Mouse (Mus musculus): ENCODE data around the gene Arap1. TPM values are rescaled to one million over a fixed set of nuclear protein-coding genes. Genes with fewer than 3 reads are reported as not detected.

Gene Arap1
- total and polyA plus RNA-seq, 2 experiments from 2014 or later = 10.5 to 14.3 TPM

DNA sequence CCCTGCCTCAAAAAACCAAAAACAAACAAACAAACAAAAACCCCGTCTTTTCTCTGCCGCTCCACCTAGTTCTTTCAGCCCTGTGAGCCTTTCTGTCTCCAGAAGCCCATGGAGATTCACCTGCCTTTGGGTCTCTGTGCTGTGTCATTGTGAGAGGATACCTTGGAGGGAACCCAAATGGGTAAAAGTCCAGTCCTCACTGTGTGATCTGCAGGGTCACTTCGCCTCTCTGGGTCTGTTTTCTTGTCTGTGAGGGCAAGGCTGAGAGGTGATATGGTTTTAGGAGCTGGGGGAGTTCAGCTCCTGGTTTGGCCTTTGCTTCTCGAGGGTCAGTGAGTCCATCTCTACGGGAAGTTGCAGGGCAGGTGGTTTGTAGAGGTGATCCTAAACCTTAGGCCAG, 21.9 kb upstream of the Arap1 start:
- WGBS = 81% methylated on average over 5 of the region's 5 CpGs
- DNase-seq (no peak), ATAC-seq (no peak)
- Histone ChIP-seq H3K4me1 (ENCODE audit: insufficient read depth) (0 out of 2 replicates have a peak, but pooled peaks cover 8% of the 10 kb centered on the region), H3K36me3 (ENCODE audit: insufficient read depth) (no peaks in the 10 kb centered on the region), H3K27ac (ENCODE audit: low read depth, low read length) (no peak overlapping the region), H3K9me3 (ENCODE audit: low read length) (no peaks in the 10 kb centered on the region), H3K4me2 (ENCODE audit: low read depth) (no peak overlapping the region), H3K4me3 (ENCODE audit: low read depth, low read length) (no peak overlapping the region), H3K9ac (no peak overlapping the region), H3K27me3 (ENCODE audit: insufficient read depth, low read length) (0 out of 2 replicates have a peak, but pooled peaks cover 4% of the 10 kb centered on the region)
- TF ChIP-seq CTCF (IDR thresholded peaks at IDR 0.05; ENCODE audit: low read depth) = no peak

DNA sequence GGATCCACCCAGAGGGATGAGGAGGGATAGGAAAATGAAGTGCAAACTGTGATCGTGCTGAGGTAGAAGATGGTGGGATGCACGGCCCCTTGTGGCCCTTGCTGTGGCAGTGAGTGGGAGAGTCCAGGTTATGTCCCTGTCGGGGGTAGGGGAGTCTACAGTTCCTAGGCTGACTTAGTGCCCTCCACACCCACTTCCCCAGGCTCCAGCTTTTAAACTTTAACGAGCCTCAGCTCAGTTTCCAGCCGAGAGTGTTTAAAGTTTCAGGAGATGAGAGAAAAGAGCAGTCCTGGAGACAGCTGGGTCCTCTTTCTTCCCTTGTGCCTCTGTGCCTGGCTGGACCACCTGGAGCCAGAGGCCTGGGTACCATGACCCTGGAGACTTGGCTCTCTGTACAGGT, 20.6 kb upstream of the Arap1 start:
- H3K4me3 ChIP-seq (ENCODE audit: low read depth, low read length) = no peak overlapping the region
- no peak overlapping the region for H3K9ac ChIP-seq
- no peak for TF ChIP-seq CTCF (IDR thresholded peaks at IDR 0.05; ENCODE audit: low read depth)
- H3K36me3 ChIP-seq (ENCODE audit: insufficient read depth) = no peaks in the 10 kb centered on the region
- H3K9me3 ChIP-seq (ENCODE audit: low read length) = no peaks in the 10 kb centered on the region
- no peak for DNase-seq
- H3K4me1 ChIP-seq (ENCODE audit: insufficient read depth) = 0 out of 2 replicates have a peak, but pooled peaks cover 8% of the 10 kb centered on the region
- H3K27ac ChIP-seq (ENCODE audit: low read depth, low read length) = no peak overlapping the region
- H3K27me3 ChIP-seq (ENCODE audit: insufficient read depth, low read length) = no peaks in the 10 kb centered on the region
- no peak overlapping the region for H3K4me2 ChIP-seq (ENCODE audit: low read depth)
- ATAC-seq = no peak
- WGBS = 51% methylated on average over 5 of the region's 5 CpGs

DNA sequence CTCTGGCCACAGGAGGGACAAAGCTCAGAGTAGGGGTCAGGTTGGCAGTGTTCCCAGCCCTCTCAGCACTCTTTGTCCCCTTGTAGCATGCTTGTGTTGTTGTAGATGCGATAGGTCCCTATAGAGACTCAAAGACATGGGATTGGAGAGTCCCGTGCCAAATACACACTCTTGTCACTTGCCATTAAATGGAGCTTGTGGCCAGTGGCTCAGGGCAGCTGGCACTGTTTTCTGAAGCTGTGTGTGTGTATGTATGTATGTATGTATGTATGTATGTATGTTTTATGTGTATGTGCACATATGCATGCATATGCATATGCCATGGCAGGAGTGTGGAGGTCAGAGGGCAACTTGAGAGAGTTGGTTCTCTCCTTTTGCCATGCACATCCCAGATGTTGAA, 20.1 kb upstream of the Arap1 start:
- Histone ChIP-seq H3K27me3 (ENCODE audit: insufficient read depth, low read length) (no peaks in the 10 kb centered on the region), H3K4me3 (ENCODE audit: low read depth, low read length) (no peak overlapping the region), H3K9me3 (ENCODE audit: low read length) (no peaks in the 10 kb centered on the region), H3K4me2 (ENCODE audit: low read depth) (no peak overlapping the region), H3K9ac (no peak overlapping the region), H3K27ac (ENCODE audit: low read depth, low read length) (no peak overlapping the region), H3K4me1 (ENCODE audit: insufficient read depth) (0 out of 2 replicates have a peak, but pooled peaks cover 8% of the 10 kb centered on the region), H3K36me3 (ENCODE audit: insufficient read depth) (no peaks in the 10 kb centered on the region)
- WGBS = 74% methylated on average over 2 of the region's 2 CpGs
- DNase-seq (no peak), ATAC-seq (no peak)
- no peak for TF ChIP-seq CTCF (IDR thresholded peaks at IDR 0.05; ENCODE audit: low read depth)

DNA sequence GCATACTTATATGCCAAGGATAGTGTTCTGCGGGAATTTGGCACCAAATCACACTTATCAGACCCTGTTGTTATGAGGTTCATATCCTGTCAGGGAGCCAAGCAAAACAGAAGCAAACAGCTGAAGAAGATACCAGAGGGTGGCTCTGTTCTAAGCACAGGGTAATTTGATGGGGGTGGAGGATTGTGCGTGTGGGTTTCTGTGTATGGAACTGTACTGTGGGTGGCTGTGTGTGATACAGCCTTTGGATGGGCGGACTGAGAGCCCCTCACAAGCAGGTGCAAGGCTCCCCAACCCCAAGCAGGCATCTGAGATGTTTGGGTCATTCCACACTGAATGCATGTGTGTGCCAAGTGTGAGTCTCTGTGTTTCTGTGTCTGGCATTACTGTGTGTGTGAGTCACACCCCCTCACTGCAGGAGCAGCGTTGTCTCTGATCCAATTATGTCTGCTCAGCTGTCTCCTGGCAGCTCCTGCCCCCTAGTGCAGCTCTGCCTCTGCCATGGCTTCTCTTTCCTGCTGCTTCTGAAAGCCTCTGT, 19.2 kb upstream of the Arap1 start:
- ATAC-seq (peak; percentile 86), DNase-seq (peak; percentile 62)
- H3K4me3 ChIP-seq (ENCODE audit: low read depth, low read length) = no peak overlapping the region
- no peak overlapping the region for H3K9ac ChIP-seq
- H3K27ac ChIP-seq (ENCODE audit: low read depth, low read length) = no peak overlapping the region; the same call in 1 of the 2 replicates
- no peak overlapping the region for H3K4me2 ChIP-seq (ENCODE audit: low read depth)
- 46% methylated on average over 4 of the region's 4 CpGs for WGBS
- peak; percentile 36 for TF ChIP-seq CTCF (IDR thresholded peaks at IDR 0.05; ENCODE audit: low read depth)
- H3K9me3 ChIP-seq (ENCODE audit: low read length) = no peaks in the 10 kb centered on the region
- no peaks in the 10 kb centered on the region for H3K36me3 ChIP-seq (ENCODE audit: insufficient read depth)
- 0 out of 2 replicates have a peak, but pooled peaks cover 8% of the 10 kb centered on the region for H3K4me1 ChIP-seq (ENCODE audit: insufficient read depth)
- H3K27me3 ChIP-seq (ENCODE audit: insufficient read depth, low read length) = no peaks in the 10 kb centered on the region

DNA sequence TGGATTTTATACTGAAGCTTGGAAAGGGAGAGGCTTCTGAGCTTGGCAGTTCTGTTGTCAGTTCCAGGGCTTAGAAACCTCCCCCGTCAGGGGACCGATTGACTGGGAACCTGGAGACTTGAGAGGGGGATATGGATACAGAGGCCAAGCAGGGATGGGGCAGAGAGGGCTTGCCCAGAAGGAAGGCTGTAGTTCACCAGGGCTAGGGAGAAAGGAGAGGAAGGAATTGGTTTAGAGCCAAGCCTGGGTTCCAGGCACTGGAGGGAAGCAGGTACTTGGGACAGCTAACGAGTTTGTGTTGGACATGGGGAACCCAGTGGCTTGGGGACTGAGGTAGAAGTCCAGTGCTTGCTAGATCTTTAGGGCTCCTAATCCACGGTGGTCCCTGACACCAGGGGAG, 18.3 kb upstream of the Arap1 start:
- H3K9ac ChIP-seq = no peak overlapping the region
- WGBS = 64% methylated on average over 4 of the region's 4 CpGs
- no peak overlapping the region for H3K4me3 ChIP-seq (ENCODE audit: low read depth, low read length)
- ATAC-seq (no peak), DNase-seq (no peak)
- H3K4me2 ChIP-seq (ENCODE audit: low read depth) = no peak overlapping the region
- H3K27ac ChIP-seq (ENCODE audit: low read depth, low read length) = no peak overlapping the region
- no peaks in the 10 kb centered on the region for H3K36me3 ChIP-seq (ENCODE audit: insufficient read depth)
- H3K9me3 ChIP-seq (ENCODE audit: low read length) = no peaks in the 10 kb centered on the region
- no peaks in the 10 kb centered on the region for H3K27me3 ChIP-seq (ENCODE audit: insufficient read depth, low read length)
- 0 out of 2 replicates have a peak, but pooled peaks cover 8% of the 10 kb centered on the region for H3K4me1 ChIP-seq (ENCODE audit: insufficient read depth)
- TF ChIP-seq CTCF (IDR thresholded peaks at IDR 0.05; ENCODE audit: low read depth) = no peak

DNA sequence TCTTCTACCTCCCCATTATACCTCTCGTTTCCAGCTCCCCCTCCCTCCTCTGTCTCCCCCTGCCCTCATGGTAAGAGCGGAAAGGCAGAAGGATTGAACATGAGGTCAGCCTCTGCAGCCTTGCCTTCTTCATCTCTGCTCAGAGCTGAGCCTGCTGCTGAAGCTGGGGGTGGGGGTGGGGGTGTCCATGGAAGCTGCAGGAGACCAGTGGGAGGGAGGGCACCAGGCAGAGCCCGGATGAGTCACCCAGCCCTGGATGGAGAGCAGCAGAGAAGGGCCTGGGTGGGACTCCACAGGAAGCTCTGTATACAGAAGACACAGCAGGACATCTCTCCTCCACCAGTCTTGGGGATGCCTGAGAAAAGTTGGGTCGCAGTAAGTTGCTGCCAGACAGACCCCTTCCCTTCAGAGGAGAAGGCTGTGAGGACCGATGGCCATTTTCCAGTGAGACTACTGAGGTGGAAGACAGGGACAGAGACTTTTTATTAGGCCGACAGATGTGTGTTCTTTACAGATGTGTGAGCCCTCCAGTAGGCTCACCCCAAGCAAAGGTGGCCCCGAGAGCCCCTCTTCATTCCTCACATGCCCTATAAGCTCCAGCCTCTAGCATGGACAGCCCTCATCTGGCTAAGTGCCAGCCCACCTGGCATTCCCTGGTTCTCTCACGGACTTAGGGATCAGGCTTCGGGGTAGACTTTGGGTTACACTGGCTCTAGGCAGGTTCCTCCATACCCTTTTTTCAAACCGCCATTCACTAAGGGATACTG, 17.6 kb upstream of the Arap1 start:
- Histone ChIP-seq H3K4me1 (ENCODE audit: insufficient read depth) (0 out of 2 replicates have a peak, but pooled peaks cover 8% of the 10 kb centered on the region), H3K27ac (ENCODE audit: low read depth, low read length) (no peak overlapping the region), H3K27me3 (ENCODE audit: insufficient read depth, low read length) (no peaks in the 10 kb centered on the region), H3K36me3 (ENCODE audit: insufficient read depth) (no peaks in the 10 kb centered on the region), H3K4me3 (ENCODE audit: low read depth, low read length) (no peak overlapping the region), H3K9ac (no peak overlapping the region), H3K4me2 (ENCODE audit: low read depth) (no peak overlapping the region), H3K9me3 (ENCODE audit: low read length) (no peaks in the 10 kb centered on the region)
- DNase-seq = no peak
- WGBS = 69% methylated on average over 10 of the region's 10 CpGs
- TF ChIP-seq CTCF (IDR thresholded peaks at IDR 0.05; ENCODE audit: low read depth) = no peak
- no peak for ATAC-seq

DNA sequence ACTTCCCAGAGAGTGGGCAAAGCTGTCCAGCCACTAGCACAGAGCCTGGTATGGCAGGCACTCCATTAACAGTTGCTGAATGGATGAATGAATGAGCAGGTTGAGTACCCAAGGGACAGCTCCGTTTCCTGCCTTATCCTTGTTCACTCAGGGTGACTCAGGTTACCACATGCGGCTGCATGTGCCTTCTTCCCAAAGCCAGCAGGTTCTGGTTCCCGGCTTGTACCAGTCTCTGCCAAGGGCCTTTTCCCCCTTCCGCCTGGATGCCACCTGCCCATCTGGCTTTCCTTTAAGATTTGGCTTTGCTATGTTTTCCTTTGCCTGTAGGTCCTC, 17.1 kb upstream of the Arap1 start:
- Histone ChIP-seq H3K27me3 (ENCODE audit: insufficient read depth, low read length) (no peaks in the 10 kb centered on the region), H3K9ac (no peak overlapping the region), H3K4me2 (ENCODE audit: low read depth) (no peak overlapping the region), H3K4me3 (ENCODE audit: low read depth, low read length) (no peak overlapping the region), H3K9me3 (ENCODE audit: low read length) (no peaks in the 10 kb centered on the region), H3K36me3 (ENCODE audit: insufficient read depth) (no peaks in the 10 kb centered on the region), H3K4me1 (ENCODE audit: insufficient read depth) (0 out of 2 replicates have a peak, but pooled peaks cover 8% of the 10 kb centered on the region), H3K27ac (ENCODE audit: low read depth, low read length) (no peak overlapping the region)
- no peak for DNase-seq
- no peak for ATAC-seq
- 76% methylated on average over 4 of the region's 4 CpGs for WGBS
- no peak for TF ChIP-seq CTCF (IDR thresholded peaks at IDR 0.05; ENCODE audit: low read depth)
